ENCODE assay signal across 13 mouse cellular contexts in the genomic region with DNA sequence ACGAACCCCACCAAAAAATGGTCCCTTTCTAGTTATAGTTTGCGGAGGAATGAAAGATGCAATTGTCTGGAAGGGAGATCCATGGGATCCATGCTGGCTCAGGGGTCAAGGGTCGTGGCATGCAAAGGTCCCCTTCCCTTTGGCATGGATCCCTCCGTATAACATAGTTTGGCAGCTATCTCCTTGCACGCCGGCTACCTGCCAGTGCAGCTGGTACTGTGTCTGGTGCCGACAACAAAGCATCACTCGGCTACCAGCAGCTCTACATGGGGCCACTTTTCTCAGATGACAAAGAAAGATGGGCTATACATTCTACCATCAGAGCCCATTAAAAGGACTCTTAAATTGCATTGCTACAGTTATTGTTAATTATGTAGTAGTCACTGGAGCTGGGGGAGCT.
DNase-seq lines count a peak whose midpoint lies in the region; ATAC-seq lines count a peak whose summit lies in the region.
"Had no signal": no experiment of that assay in that cellular context is flagged by ENCODE, and none has a peak within 500 bp of the region (broad histone marks: within the 10 kb centered on the region; RNA-seq: fewer than 3 reads in every experiment).

No protein-coding gene starts in this region.

- H3K27ac ChIP-seq in neural tube, embryonic 14.5 days (ENCODE audit: low read depth, low read length), result no peak overlapping the region
- H3K27ac ChIP-seq in neural tube, embryonic 15.5 days (replicated peaks), result no peak overlapping the region
- peak overlapping the region; percentile 83 for H3K27ac ChIP-seq in forebrain, embryonic 16.5 days (ENCODE audit: low read length)
- 0 out of 2 replicates have a peak overlapping the region, but pooled peaks have one; percentile 2 for H3K27ac ChIP-seq in hindbrain, embryonic 16.5 days (ENCODE audit: low read depth, low read length)

- H3K4me2 ChIP-seq in neural tube, embryonic 14.5 days (ENCODE audit: low read depth, low read length), result no peak overlapping the region
- H3K4me2 ChIP-seq in neural tube, embryonic 15.5 days, result no peak overlapping the region
- H3K4me2 ChIP-seq in forebrain, embryonic 16.5 days (ENCODE audit: low read length), result peak overlapping the region; percentile 18; the same call in 1 of the 2 replicates
- no peak overlapping the region for H3K4me2 ChIP-seq in hindbrain, embryonic 16.5 days (ENCODE audit: low read length)
- H3K4me2 ChIP-seq: heart, embryonic 12.5 days had no signal

- peak; percentile 28; the same call in 1 of the 2 replicates for ATAC-seq in neural tube, embryonic 14.5 days (ENCODE audit: low read depth)
- ATAC-seq in neural tube, embryonic 15.5 days (ENCODE audit: low FRiP score), result no peak
- ATAC-seq in forebrain, embryonic 16.5 days, result no peak
- no peak for ATAC-seq in hindbrain, embryonic 16.5 days
- ATAC-seq: intestine, embryonic 16.5 days had no signal

- no peak overlapping the region for H3K4me3 ChIP-seq in neural tube, embryonic 14.5 days (ENCODE audit: low read depth, low read length)
- H3K4me3 ChIP-seq in neural tube, embryonic 15.5 days (replicated peaks), result no peak overlapping the region
- H3K4me3 ChIP-seq in forebrain, embryonic 16.5 days (replicated peaks; ENCODE audit: low read length), result no peak overlapping the region
- H3K4me3 ChIP-seq in hindbrain, embryonic 16.5 days (ENCODE audit: low read length), result no peak overlapping the region
- H3K4me3 ChIP-seq: erythroblast, embryonic 14.5 days; heart, embryonic 12.5 days had no signal

- H3K9me3 ChIP-seq in neural tube, embryonic 14.5 days (ENCODE audit: control insufficient read depth, low read length), result no peaks in the 10 kb centered on the region
- no peaks in the 10 kb centered on the region for H3K9me3 ChIP-seq in neural tube, embryonic 15.5 days (replicated peaks)
- no peaks in the 10 kb centered on the region for H3K9me3 ChIP-seq in forebrain, embryonic 16.5 days (ENCODE audit: control insufficient read depth, low read length)
- no peaks in the 10 kb centered on the region for H3K9me3 ChIP-seq in hindbrain, embryonic 16.5 days (ENCODE audit: control insufficient read depth, low read length)
- H3K9me3 ChIP-seq: heart, embryonic 12.5 days had no signal

- 0 out of 2 replicates have a peak, but pooled peaks cover 4% of the 10 kb centered on the region for H3K4me1 ChIP-seq in neural tube, embryonic 14.5 days (ENCODE audit: control insufficient read depth, insufficient read depth, low read length)
- peaks cover 19% of the 10 kb centered on the region for H3K4me1 ChIP-seq in neural tube, embryonic 15.5 days
- peaks cover 54% of the 10 kb centered on the region for H3K4me1 ChIP-seq in forebrain, embryonic 16.5 days (replicated peaks; ENCODE audit: control insufficient read depth, insufficient read depth, low read length)
- H3K4me1 ChIP-seq in hindbrain, embryonic 16.5 days (ENCODE audit: control insufficient read depth, insufficient read depth, low read depth, low read length), result peaks cover 16% of the 10 kb centered on the region

- DNase-seq in adrenal gland, postnatal 14 days, result no peak
- DNase-seq in spleen, postnatal 10 days (ENCODE audit: low spot score in 2 of 2), result no peak
- no peak for DNase-seq in gastrocnemius, postnatal 25 days
- DNase-seq: layer of hippocampus, postnatal 36 days; lung, adult 18-20 months had no signal

- no peaks in the 10 kb centered on the region for H3K36me3 ChIP-seq in neural tube, embryonic 14.5 days (ENCODE audit: control insufficient read depth, insufficient read depth, low read length)
- no peaks in the 10 kb centered on the region for H3K36me3 ChIP-seq in neural tube, embryonic 15.5 days
- H3K36me3 ChIP-seq in forebrain, embryonic 16.5 days (ENCODE audit: control insufficient read depth, insufficient read depth), result no peaks in the 10 kb centered on the region
- H3K36me3 ChIP-seq in hindbrain, embryonic 16.5 days (ENCODE audit: control insufficient read depth, insufficient read depth, low read length), result no peaks in the 10 kb centered on the region
- H3K36me3 ChIP-seq: G1E; heart, embryonic 12.5 days had no signal

- no peaks in the 10 kb centered on the region for H3K27me3 ChIP-seq in neural tube, embryonic 14.5 days (ENCODE audit: control insufficient read depth, insufficient read depth, low read length)
- no peaks in the 10 kb centered on the region for H3K27me3 ChIP-seq in neural tube, embryonic 15.5 days (replicated peaks)
- no peaks in the 10 kb centered on the region for H3K27me3 ChIP-seq in forebrain, embryonic 16.5 days (replicated peaks; ENCODE audit: control insufficient read depth, insufficient read depth, low read length)
- no peaks in the 10 kb centered on the region for H3K27me3 ChIP-seq in hindbrain, embryonic 16.5 days (replicated peaks; ENCODE audit: control insufficient read depth, insufficient read depth, low read length)
- H3K27me3 ChIP-seq: heart, embryonic 12.5 days had no signal

- H3K9ac ChIP-seq in neural tube, embryonic 14.5 days (replicated peaks; ENCODE audit: low read depth, low read length), result no peak overlapping the region
- no peak overlapping the region for H3K9ac ChIP-seq in neural tube, embryonic 15.5 days (replicated peaks)
- no peak overlapping the region for H3K9ac ChIP-seq in forebrain, embryonic 16.5 days (replicated peaks; ENCODE audit: low read depth, low read length)
- no peak overlapping the region for H3K9ac ChIP-seq in hindbrain, embryonic 16.5 days (ENCODE audit: low read depth, low read length)
- H3K9ac ChIP-seq: heart, embryonic 12.5 days had no signal

- 51% methylated on average over 8 of the region's 8 CpGs for WGBS in neural tube, embryonic 14.5 days
- 52% methylated on average over 8 of the region's 8 CpGs for WGBS in neural tube, embryonic 15.5 days
- whole genome bisulfite sequencing in forebrain, embryonic 16.5 days, result 35% methylated on average over 8 of the region's 8 CpGs
- 37% methylated on average over 8 of the region's 8 CpGs for WGBS in hindbrain, embryonic 16.5 days

Comparison
In these comparisons a context has a peak if more than half of its experiments do, and no peak if none do; other contexts are left out.
1. H3K27ac ChIP-seq: peak in forebrain, embryonic 16.5 days (single experiment) and hindbrain, embryonic 16.5 days (single experiment); none in neural tube, embryonic 14.5 days (single experiment) and neural tube, embryonic 15.5 days (single experiment).